Mouse (Mus musculus): Measurements from ENCODE around the gene Zfp553.

- TF ChIP-seq CTCF (IDR thresholded peaks at IDR 0.05), result no peak
- no peak for TF ChIP-seq EP300 (IDR thresholded peaks at IDR 0.05)
These were observed 37.4 kb downstream of the Zfp553 start for GRCm38 (mm10) chr7:127270256-127270655.
